Mouse (Mus musculus) liver, embryonic 12.5 days (tissue): ENCODE measurements around the gene Il1rl1. TPM values are rescaled to one million over a fixed set of nuclear protein-coding genes. Genes with fewer than 3 reads are reported as not detected.
A peak's percentile ranks its signal among the peaks of the same experiment; 100 is the strongest.

Experiments used
- ATAC-seq: fragments of 200-750 bp; cut with Nextera tagmentation; 2 replicates; pipeline ENCODE4 v1.8.0; 2017; ENCODE audit warnings: moderate number of reproducible peaks, mild to moderate bottlenecking, moderate library complexity
- H3K27ac ChIP-seq: fragments of 300-500 bp; sonication (generic); 2 replicates; pipeline ENCODE4 v1.5.1; 2016; ENCODE audit warnings: mild to moderate bottlenecking
- H3K27me3 ChIP-seq: fragments of 300-500 bp; sonication (generic); replicated peaks from 2 replicates; pipeline ENCODE4 v1.6.1; 2016; ENCODE audit warnings: mild to moderate bottlenecking, moderate library complexity
- H3K36me3 ChIP-seq: fragments of 300-500 bp; sonication (generic); 2 replicates; pipeline ENCODE4 v1.6.1; 2016; ENCODE audit warnings: mild to moderate bottlenecking, moderate library complexity
- H3K4me1 ChIP-seq: fragments of 300-500 bp; sonication (generic); 2 replicates; pipeline ENCODE4 v1.6.1; 2016
- H3K4me2 ChIP-seq: fragments of 300-500 bp; sonication (generic); 2 replicates; pipeline ENCODE4 v1.6.1; 2016; ENCODE audit warnings: mild to moderate bottlenecking, moderate library complexity
- H3K4me3 ChIP-seq: fragments of 300-500 bp; sonication (generic); 2 replicates; pipeline ENCODE4 v1.5.1; 2016; ENCODE audit warnings: mild to moderate bottlenecking, moderate library complexity
- H3K9ac ChIP-seq: fragments of 300-500 bp; sonication (generic); 2 replicates; pipeline ENCODE4 v1.6.1; 2016; ENCODE audit warnings: mild to moderate bottlenecking, moderate library complexity
- H3K9me3 ChIP-seq: fragments of 300-500 bp; sonication (generic); replicated peaks from 2 replicates; pipeline ENCODE4 v1.6.1; 2016; ENCODE audit warnings: mild to moderate bottlenecking, moderate library complexity
- WGBS: fragments of 180-500 bp; shearing (Covaris S2); methylation state at CpG from one replicate; pipeline ENCODE4 v1.1.7; 2016; ENCODE audit not compliant: insufficient replicate concordance; 5-methylcytosine and 5-hydroxymethylcytosine counted together
- polyA plus RNA-seq: library from polyadenylated mRNA; unstranded; fragments of >200 nt; fragmentation: Nextera tagmentation; extraction: Ambion mirVana; gene quantifications from 2 replicates; pipeline ENCODE4 v1.2.1, GENCODE M21; 2016

Il1rl1 gene
- polyA plus RNA-seq, result 2.5 and 2.7 TPM in 2 replicates

DNA sequence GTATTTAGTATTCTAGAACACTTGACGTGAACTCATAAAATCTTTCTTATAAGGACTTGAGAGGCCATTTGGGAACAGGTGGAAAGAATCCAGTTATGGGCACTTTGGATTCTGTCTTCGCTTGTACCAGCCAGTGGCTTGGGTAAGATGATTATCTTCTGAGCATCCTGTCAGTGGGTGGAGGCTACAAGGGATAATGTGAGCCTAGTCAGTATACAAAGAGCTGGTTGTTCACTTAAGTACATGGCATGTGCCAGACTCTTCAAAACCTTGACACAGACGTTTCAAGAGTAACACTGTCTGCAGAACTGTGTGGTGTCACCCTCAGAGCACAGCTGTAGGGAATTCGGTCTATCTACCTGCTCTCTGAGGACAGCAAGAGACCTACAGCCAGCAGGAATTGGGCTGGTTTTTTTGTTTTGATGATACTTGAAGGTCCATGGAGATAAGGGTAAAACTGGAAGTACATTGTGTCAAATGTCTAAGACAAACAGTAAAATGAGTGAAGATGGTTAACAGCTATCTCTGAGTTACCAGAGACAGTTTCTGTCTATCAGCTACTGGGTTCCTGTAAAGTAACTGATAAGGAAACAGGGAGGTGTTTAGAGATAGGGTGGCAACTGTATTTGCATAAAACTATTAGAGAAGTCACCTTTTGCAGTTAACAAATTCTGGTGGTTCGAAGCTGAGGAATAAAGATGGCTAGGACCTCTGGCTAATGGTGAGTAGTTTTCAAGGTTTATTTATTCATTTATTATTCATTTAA, at the start of gene Il1rl1:
Gene Il1rl1 (plus strand): TSS at position 661 of the 766 bp plus-strand sequence.
- peaks cover 57% of the 10 kb centered on the region for H3K4me1 ChIP-seq
- H3K27ac ChIP-seq, result peak within 1 kb of the TSS; percentile 82
- peak within 1 kb of the TSS; percentile 48 for H3K4me3 ChIP-seq
- H3K4me2 ChIP-seq, result peak within 1 kb of the TSS; percentile 64
- peak within 1 kb of the TSS; percentile 47; the same call in 1 of the 2 replicates for H3K9ac ChIP-seq
- no peaks in the 10 kb centered on the region for H3K9me3 ChIP-seq
- WGBS, result 22% methylated on average over 5 of the region's 5 CpGs
- no peaks in the 10 kb centered on the region for H3K27me3 ChIP-seq
- peak; percentile 92 for ATAC-seq
- no peaks in the 10 kb centered on the region for H3K36me3 ChIP-seq

DNA sequence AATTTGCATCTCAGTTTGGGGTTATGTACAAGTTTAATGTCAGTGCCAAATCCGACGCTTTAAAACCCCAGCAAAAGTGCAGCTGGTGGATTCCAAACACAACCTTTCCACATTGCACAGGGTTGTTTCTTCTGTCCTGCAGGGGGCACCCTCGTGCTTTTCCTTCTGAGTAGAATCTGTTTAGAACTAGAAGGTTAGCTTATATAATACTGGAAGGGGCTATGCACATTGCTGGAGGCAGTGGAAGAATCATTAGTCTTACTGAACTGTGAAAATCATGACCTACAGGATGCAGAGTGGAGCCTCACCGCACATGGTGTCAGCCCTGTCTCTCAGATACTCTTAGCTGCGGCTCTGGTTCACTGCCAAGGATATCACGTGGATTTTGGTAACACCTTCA, 49.3 kb upstream of the Il1rl1 start:
- Histone ChIP-seq H3K4me2 (no peak overlapping the region), H3K27me3 (no peaks in the 10 kb centered on the region), H3K4me1 (no peaks in the 10 kb centered on the region), H3K4me3 (no peak overlapping the region), H3K36me3 (no peaks in the 10 kb centered on the region), H3K27ac (no peak overlapping the region), H3K9me3 (no peaks in the 10 kb centered on the region), H3K9ac (no peak overlapping the region)
- 46% methylated on average over 6 of the region's 6 CpGs for WGBS
- no peak for ATAC-seq

- H3K4me1 ChIP-seq, result no peaks in the 10 kb centered on the region
These were observed 48.4 kb upstream of the Il1rl1 start for GRCm38 (mm10) chr1:40380990-40381389.

GRCm38 (mm10) chr1:40382841-40383240, 46.5 kb upstream of the Il1rl1 start:
- Histone ChIP-seq H3K27me3 (no peaks in the 10 kb centered on the region), H3K27ac (no peak overlapping the region), H3K4me1 (no peaks in the 10 kb centered on the region), H3K9me3 (no peaks in the 10 kb centered on the region), H3K36me3 (no peaks in the 10 kb centered on the region), H3K9ac (no peak overlapping the region), H3K4me3 (no peak overlapping the region), H3K4me2 (no peak overlapping the region)
- WGBS, result 64% methylated on average over 5 of the region's 5 CpGs
- ATAC-seq, result no peak

More at GRCm38 (mm10) chr1:40380990-40381389, 48.4 kb upstream of the Il1rl1 start:
- H3K9me3 ChIP-seq, result no peaks in the 10 kb centered on the region
- no peak overlapping the region for H3K4me3 ChIP-seq
- H3K36me3 ChIP-seq, result no peaks in the 10 kb centered on the region
- no peak overlapping the region for H3K27ac ChIP-seq
- H3K9ac ChIP-seq, result no peak overlapping the region
- no peak overlapping the region for H3K4me2 ChIP-seq
- no peak for ATAC-seq
- 65% methylated on average over 11 of the region's 11 CpGs for WGBS
- no peaks in the 10 kb centered on the region for H3K27me3 ChIP-seq

DNA sequence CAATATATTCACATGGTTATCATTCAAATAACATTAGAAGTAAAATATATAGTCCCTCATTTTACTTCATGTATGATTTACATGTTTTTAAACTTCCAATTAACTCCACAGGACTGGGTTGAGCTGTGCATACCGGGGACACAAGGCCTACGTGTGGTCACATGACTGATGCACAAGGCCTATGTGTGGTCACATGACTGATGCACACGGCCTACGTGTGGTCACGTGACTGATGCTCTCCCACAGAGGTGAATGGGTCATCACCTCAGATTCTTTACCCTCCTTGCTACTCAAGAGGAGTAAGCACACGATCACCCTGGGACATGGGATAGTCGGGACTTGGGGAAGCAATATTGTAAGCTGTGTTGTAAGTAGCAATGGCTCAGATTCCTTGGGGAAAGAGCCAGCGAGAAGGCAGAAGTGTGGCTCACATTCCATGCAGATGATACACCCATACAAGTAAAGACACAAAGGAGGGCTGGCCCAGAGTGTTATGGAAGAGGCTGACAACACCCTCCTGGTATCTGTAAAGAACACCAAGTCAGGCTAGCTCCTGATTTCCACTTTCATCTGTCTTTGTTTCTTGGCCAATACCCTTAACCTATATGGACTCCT, 44.3 kb upstream of the Il1rl1 start:
- H3K27me3 ChIP-seq, result no peaks in the 10 kb centered on the region
- H3K4me2 ChIP-seq, result no peak overlapping the region
- H3K4me1 ChIP-seq, result no peaks in the 10 kb centered on the region
- no peaks in the 10 kb centered on the region for H3K9me3 ChIP-seq
- H3K27ac ChIP-seq, result no peak overlapping the region
- ATAC-seq, result no peak
- no peak overlapping the region for H3K4me3 ChIP-seq
- WGBS, result 70% methylated on average over 8 of the region's 8 CpGs
- H3K9ac ChIP-seq, result no peak overlapping the region
- H3K36me3 ChIP-seq, result no peaks in the 10 kb centered on the region

GRCm38 (mm10) chr1:40391374-40391773, 38.0 kb upstream of the Il1rl1 start:
- Histone ChIP-seq H3K9me3 (no peaks in the 10 kb centered on the region), H3K4me2 (no peak overlapping the region), H3K9ac (no peak overlapping the region), H3K4me1 (no peaks in the 10 kb centered on the region), H3K27me3 (no peaks in the 10 kb centered on the region), H3K36me3 (no peaks in the 10 kb centered on the region), H3K4me3 (no peak overlapping the region), H3K27ac (no peak overlapping the region)
- no peak for ATAC-seq
- WGBS, result 56% methylated on average over 3 of the region's 3 CpGs

DNA sequence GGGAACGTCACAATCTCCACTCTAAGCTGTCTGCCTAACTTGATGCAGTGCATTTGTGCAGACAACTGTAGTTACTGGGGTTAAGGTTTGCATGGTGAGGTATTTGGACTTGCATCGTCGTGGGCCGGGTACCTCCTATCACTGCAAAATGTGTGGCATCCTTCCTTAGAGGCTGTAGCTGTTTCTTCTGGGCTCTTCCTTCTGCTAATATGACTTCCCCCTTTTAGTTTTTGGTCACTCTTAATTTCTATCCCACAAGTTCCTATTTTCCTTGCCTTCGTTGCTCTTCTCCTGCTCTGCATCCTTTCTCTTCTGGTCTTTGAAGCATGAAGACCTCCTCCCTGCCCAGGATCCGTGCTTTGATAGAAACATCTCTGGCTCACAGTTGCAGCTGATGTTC, 36.8 kb upstream of the Il1rl1 start:
- Histone ChIP-seq H3K9me3 (no peaks in the 10 kb centered on the region), H3K4me2 (no peak overlapping the region), H3K9ac (no peak overlapping the region), H3K27me3 (no peaks in the 10 kb centered on the region), H3K4me3 (no peak overlapping the region), H3K27ac (no peak overlapping the region), H3K36me3 (no peaks in the 10 kb centered on the region), H3K4me1 (no peaks in the 10 kb centered on the region)
- ATAC-seq, result no peak
- WGBS, result 41% methylated on average over 6 of the region's 6 CpGs

GRCm38 (mm10) chr1:40393214-40393613, 36.2 kb upstream of the Il1rl1 start:
- no peak overlapping the region for H3K4me2 ChIP-seq
- H3K27me3 ChIP-seq, result no peaks in the 10 kb centered on the region
- H3K4me3 ChIP-seq, result no peak overlapping the region
- WGBS, result 70% methylated on average over 7 of the region's 7 CpGs
- no peak overlapping the region for H3K9ac ChIP-seq
- H3K27ac ChIP-seq, result no peak overlapping the region
- no peaks in the 10 kb centered on the region for H3K36me3 ChIP-seq
- H3K4me1 ChIP-seq, result no peaks in the 10 kb centered on the region
- no peaks in the 10 kb centered on the region for H3K9me3 ChIP-seq
- ATAC-seq, result no peak

DNA sequence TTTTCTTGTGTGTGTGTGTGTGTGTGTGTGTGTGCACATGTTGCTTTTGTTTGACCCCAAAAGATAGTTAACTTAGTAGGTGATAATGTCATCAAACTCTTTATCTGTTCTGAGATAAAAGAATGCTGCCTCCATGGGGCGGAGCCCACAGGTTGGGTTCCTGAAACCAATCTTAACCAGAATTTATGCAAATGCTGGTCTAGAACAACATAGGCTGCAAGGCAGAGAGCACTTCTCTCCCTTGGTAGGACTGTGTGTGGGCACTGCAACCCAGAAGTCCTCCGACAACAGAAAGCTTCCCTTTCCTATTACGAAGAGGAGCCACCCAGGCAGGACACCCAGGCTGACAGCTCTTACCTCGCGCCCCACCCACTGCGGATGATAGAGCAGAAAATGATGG, 29.7 kb upstream of the Il1rl1 start:
- 77% methylated on average over 6 of the region's 6 CpGs for WGBS
- H3K36me3 ChIP-seq, result no peaks in the 10 kb centered on the region
- no peak overlapping the region for H3K4me2 ChIP-seq
- H3K9ac ChIP-seq, result no peak overlapping the region
- H3K4me1 ChIP-seq, result 0 out of 2 replicates have a peak, but pooled peaks cover 5% of the 10 kb centered on the region
- ATAC-seq, result no peak
- no peak overlapping the region for H3K4me3 ChIP-seq
- H3K27ac ChIP-seq, result no peak overlapping the region
- no peaks in the 10 kb centered on the region for H3K27me3 ChIP-seq
- no peaks in the 10 kb centered on the region for H3K9me3 ChIP-seq

DNA sequence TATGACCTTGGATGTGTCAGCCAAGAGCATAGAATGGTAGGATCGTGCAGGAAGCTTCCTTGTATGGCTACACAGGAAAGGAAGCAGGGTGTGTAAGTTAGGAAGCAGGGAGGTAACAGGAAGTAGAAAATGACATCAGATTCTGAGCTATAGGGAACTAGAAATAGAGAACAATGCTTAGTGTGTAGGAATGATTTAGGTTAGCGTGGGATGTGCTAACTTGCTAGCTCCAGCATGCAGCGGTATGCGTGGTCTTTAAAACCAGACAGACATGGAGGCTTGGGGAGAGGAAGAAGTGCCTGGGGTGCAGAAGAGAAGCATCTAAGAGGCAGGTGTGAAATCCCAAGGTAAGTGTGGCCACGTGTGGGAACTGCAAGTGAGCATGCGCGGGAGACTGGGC, 24.7 kb upstream of the Il1rl1 start:
- WGBS, result 61% methylated on average over 7 of the region's 7 CpGs
- no peaks in the 10 kb centered on the region for H3K27me3 ChIP-seq
- H3K9ac ChIP-seq, result no peak overlapping the region
- no peak overlapping the region for H3K4me3 ChIP-seq
- no peaks in the 10 kb centered on the region for H3K9me3 ChIP-seq
- H3K36me3 ChIP-seq, result no peaks in the 10 kb centered on the region
- H3K4me1 ChIP-seq, result 0 out of 2 replicates have a peak, but pooled peaks cover 4% of the 10 kb centered on the region
- H3K27ac ChIP-seq, result no peak overlapping the region
- ATAC-seq, result no peak
- H3K4me2 ChIP-seq, result no peak overlapping the region

- Histone ChIP-seq H3K4me3 (no peak overlapping the region), H3K27me3 (no peaks in the 10 kb centered on the region), H3K4me1 (peaks cover 10% of the 10 kb centered on the region), H3K27ac (no peak overlapping the region), H3K36me3 (no peaks in the 10 kb centered on the region), H3K9ac (no peak overlapping the region), H3K9me3 (no peaks in the 10 kb centered on the region), H3K4me2 (no peak overlapping the region)
- WGBS, result 47% methylated on average over 1 of the region's 1 CpGs
- ATAC-seq, result no peak
These were observed 19.5 kb upstream of the Il1rl1 start for GRCm38 (mm10) chr1:40409882-40410281.

DNA sequence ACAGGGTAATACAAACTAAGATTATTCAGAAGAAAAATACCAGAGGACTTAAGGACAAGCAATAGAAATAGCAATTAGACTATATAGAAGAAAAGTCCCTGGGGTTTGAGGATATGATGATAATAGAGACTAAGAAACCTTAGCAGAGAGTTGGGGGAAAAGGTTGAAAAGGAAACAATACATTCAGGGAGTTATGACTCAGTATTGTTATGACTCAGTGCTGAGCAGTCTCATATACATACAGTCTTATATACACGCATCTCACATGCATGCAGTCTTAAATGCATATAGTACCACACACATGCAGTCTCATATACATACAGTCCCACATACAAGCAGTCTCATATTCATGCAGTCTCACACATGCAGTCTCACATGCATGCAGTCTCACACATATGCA, 16.3 kb upstream of the Il1rl1 start:
- H3K4me1 ChIP-seq, result peaks cover 18% of the 10 kb centered on the region
- no peak overlapping the region for H3K4me3 ChIP-seq
- no peak overlapping the region for H3K4me2 ChIP-seq
- H3K36me3 ChIP-seq, result no peaks in the 10 kb centered on the region
- ATAC-seq, result no peak
- no peaks in the 10 kb centered on the region for H3K27me3 ChIP-seq
- H3K9ac ChIP-seq, result no peak overlapping the region
- no peaks in the 10 kb centered on the region for H3K9me3 ChIP-seq
- H3K27ac ChIP-seq, result no peak overlapping the region
- WGBS, result 72% methylated on average over 1 of the region's 1 CpGs
